Mouse (Mus musculus) heart, adult 11 months (tissue): ENCODE measurements around the gene Tubb4b.
"Not testable (repeated sequence)": the region's sequence is repeated elsewhere in the genome, so short reads cannot be mapped to it uniquely, and the experiment has no call there.

Source experiments
- DNase-seq: peaks from one replicate; pipeline ENCODE4 v3.0.0; 2022

The Tubb4b gene

DNA sequence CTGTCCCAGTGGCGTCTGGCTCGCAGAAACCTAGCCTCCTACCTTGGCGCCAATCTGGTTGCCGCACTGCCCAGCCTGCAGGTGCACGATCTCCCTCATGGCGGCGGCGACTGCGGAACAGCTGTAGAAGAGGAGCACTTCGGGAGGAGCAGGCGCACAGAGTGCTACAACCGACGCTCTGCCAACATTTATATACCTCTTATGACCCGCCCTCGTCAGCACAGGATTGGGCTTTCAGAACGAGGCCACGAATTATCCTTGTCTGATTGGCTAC, at the start of gene Tubb4b:
Gene Tubb4b, minus strand, starts transcription at position 211 of the 274 bp plus-strand sequence.
- DNase-seq, result no peak

DNA sequence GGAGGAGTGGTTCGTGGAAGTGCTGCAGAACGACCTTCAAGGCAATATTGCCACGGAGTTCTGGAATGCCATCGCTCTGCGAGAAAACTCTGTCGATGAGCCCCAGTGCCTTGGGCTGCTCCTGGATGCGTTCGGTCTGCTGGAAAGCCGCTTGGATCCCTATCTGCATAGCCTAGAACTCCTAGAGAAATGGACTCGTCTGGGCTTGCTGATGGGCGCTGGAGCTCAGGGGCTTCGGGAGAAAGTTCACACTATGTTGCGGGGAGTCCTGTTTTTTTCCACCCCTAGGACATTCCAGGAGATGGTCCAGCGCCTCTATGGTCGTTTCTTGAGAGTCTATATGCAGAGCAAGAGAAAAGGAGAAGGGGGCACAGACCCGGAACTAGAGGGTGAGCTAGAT, 48.5 kb upstream of the Tubb4b start:
- DNase-seq, result peak; percentile 91

DNA sequence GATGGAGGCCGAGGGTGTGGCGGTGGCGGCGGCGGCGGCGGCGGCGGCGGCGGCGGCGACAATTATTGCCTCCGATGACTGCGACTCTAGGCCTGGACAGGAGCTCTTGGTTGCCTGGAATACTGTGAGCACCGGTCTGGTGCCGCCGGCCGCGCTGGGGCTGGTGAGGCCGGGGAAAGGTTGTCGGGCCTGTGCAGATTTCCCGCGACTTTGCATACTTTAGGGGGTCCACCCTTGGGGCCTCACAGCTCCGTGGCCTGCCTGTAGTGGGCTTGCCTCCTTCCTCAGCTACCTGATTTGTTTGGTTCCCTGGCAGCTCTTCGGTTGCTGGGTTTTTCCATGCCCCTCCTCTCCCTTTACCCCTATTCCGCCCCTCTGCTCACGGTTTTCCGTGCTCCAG, 48.0 kb upstream of the Tubb4b start:
- DNase-seq, result no peak

DNA sequence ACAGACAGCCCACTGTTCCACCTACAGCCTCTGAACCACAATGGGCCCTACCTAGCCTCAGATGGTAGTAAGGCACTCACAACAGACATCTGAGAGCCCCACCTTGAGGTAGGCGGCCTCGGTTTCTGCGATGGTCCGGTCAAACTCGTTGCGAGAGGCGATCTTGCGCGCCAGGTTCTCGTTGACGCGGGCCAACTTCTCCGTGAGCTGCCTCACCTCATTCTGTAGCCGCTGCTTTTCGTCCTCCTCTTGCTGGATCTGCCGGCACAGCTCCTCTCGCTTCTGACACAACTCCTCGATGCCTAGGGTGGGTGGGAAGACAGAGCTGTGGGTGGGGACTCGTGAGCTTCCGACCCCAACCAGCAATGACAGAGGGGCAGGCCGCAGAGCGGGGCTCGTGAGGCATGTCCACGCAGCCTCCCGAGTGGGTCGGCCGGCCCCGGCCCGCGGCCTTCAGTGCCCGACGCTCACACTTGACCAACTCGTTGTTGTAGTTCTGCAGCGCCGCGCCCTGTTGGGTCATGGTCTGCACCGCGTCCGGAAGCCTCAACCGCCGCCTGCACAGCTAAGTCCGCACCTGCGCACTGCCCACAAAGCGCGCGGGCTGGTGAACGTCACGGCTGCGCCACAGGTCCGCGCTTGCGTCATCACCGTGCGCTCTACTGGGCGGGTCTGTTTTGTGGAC, 47.5 kb upstream of the Tubb4b start, which contains the start of the genes Ssna1 and Anapc2:
Gene Ssna1, minus strand, starts transcription at position 612 of the 685 bp plus-strand sequence.
Gene Anapc2, plus strand, starts transcription at position 652 of the 685 bp plus-strand sequence.
- DNase-seq, result peak; percentile 99

DNA sequence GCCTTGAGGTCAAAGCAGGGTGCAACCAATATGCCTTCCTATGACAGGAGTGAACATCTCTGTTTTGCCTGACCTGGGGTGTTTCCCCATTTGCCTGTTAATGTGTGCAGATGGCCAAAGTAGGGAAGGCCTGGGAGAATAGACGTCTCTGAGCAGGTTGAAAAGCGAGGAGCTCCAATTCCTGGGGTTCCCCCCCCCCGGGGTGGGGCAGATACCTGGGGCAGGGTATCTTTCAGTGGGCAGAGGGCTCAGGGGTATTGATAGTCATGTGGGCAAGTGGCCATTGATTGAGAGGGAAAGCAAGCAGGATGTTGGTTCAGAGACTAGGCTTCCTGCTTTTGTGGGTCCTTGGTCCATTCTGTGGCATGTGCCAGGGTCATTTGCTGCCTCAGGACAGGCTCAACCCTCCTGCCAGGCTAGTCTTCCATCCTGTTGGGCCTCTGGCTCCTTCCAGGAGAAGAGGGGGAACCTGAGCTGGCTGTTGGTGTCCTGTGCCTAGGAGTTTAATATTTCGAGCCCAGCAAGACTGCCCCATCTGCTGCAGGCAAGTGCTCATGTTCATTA, 43.3 kb upstream of the Tubb4b start:
- no peak for DNase-seq

DNA sequence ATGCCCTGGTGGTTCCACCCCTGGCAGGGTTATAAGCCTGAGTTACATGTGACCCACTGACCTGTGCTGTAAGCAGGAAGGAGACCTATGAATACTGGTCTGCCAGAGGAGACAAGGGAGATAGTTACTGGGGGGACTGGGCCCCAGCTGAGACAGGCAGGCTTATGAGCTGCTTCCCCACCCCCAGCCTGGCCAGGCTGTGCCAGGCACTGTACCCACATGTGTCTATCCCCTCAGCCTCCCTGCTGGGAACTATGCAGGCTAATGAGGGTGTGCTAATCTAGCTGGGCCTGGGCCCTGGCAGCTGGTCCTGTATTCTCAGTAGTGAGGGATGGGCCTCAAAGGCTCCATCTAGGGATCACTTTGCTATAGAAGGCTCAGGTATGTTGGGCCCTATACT, 42.7 kb upstream of the Tubb4b start:
- DNase-seq, result no peak

DNA sequence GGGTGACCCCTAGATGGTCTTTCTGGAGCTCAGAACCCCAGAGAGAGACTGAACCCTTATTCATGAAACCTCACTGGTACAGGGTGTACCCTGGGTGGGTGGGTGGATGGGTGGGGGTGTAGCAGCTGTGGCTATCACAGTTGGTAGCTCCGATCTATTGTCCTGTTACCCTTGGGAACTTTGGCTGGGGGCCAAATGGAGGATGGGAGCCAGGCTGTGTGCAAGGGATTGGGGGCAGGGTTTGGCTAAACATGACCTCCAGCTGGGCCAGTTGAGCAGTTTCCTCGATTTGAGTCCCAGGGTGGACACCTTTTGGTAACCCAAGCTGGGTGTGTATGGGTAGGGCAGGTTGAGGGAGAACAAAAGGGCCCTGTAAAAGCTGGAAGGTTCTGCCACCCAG, 42.2 kb upstream of the Tubb4b start:
- DNase-seq, result peak; percentile 96

DNA sequence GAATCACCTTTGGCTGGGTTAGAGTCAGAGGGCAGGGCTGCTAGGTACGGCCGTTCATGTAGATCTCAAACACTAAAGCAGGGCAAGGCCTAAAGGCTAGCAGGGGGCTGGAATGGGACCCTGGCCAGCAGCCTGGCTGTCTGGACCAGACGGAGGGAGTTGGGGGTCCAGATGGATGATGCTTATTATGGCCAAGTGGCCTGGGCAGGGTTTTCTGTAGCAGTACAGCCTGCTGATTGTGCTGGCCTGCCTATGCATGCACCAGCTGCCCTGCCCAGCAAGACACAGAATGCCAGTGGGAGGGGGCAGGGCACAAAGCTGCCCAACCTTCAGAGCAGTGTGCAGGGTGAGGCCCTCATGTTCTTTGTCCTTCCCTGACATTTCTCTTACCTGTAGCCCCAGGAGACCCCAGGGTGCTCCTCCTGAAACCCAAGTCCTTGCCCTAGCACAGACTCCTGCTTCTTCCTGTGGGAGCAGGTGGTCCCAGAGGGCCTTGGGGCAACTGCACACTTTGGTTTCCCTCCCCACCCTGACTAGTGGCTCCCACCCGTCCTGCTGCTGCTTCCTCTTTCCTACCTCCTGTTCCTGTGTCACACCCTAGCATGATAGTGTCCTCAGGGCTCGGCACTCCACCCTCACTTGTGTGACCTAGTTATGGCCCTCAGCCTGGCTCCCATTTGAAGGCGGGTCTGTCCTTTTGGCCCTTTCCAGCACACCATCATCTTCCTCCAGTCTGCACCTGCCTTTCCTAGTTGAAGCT, 41.6 kb upstream of the Tubb4b start:
- peak; percentile 98 for DNase-seq

DNA sequence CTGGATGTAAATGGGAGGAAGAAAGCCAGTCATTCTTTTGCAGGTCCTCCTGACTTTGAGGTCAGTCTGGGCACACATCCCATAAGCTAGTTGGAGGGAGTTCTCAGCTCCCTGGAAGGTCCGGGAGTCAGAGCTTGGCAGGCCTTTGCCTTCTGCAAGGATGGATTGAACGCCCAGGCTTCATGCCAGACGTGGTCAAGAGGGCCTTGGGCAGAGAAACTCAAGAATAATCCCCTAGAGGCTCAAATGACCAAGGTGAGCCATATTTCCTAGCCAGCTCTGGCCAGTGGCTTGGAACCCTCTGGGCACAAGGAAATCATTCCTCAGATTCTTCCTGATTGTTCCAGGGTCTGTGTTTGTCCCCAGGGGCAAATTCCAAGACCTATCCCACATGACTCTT, 40.3 kb upstream of the Tubb4b start:
- no peak for DNase-seq

DNA sequence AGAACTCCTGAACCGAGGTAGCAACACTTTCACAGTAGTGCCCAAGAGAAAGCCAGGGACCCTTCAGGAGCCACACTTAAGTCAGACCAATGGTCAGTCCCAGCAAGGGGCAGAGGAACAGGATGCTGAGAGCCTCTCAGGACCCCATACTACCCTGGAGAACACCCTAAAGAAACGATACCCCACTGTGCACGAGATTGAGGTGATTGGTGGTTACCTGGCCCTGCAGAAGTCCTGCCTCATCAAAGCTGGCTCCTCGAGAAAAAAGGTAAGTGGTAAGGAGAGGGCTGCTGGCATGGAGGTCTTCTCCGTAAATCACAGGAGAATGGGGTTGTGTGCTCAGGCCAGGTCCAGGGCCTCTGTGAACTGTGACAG, 39.8 kb upstream of the Tubb4b start:
- no peak for DNase-seq

DNA sequence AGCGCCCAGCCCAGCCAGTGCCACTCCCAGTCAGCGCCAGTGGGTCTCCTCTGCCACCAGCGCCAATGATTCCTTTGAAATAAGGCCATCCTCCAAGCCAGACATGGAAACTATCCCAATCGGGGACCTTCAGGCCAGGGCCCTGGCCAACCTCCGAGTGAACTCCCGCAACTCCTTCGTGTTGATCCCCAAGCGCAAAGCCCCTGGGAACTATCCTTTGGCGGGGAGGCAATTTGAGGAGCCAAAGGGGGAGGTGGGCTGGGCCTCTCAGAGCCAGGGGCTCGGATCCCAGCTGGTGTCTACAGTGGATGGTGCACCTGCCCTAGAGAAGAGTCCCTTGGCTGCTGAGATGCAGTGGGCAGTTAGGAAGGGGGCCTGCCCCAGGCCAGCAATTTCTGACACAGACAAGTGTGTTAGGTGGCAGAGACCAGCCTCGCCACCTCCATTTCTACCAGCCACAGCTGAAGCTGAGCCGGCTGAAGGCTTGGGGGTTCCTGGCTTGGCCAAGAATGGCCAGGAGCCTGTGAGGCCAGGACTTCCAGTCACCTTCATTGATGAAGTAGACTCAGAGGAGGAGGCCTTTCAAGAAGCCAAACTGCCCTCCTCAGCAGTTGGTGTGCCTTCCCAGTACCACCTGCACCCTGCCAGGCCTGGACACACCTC, 39.3 kb upstream of the Tubb4b start:
- no peak for DNase-seq

DNA sequence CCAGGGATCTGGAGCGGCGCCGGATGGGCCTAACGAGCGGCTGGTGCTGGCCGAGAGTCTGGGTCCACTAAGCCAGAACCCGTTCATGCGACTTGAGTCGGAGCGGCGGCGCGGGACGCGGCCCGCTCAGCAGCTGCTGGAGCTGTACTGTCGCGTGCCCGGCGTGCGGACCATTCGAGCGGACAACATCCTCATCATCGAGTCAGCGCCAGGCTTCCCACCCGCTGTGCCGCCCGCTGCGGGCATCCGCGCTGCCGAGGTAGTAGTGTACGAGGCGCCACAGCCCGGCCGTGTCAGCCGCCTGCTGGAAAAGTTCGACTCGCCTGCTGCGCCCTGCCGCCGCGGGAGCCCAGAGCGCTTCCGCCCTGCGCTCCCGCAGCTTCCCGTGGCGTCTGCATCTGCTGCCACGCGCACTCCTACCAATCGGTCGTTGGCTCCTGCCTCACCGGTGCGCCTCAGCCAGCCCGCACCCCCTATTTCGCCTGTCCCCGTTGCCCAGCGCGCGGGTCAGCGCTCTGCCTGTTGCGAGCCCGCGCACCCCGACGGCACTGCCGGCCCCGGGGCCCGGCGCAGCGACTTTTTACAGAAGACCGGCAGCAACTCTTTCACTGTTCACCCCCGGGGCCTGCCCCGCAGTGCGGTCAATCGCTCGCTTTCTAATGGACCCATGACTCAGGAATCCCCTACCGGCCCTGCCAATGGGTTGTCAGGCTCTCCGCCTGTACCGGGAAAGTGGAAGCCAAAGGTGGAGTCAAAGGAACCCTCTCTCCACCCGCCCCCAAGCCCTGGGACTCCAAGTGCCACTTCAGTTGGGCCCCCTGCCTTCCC, 38.5 kb upstream of the Tubb4b start:
- DNase-seq, result no peak

DNA sequence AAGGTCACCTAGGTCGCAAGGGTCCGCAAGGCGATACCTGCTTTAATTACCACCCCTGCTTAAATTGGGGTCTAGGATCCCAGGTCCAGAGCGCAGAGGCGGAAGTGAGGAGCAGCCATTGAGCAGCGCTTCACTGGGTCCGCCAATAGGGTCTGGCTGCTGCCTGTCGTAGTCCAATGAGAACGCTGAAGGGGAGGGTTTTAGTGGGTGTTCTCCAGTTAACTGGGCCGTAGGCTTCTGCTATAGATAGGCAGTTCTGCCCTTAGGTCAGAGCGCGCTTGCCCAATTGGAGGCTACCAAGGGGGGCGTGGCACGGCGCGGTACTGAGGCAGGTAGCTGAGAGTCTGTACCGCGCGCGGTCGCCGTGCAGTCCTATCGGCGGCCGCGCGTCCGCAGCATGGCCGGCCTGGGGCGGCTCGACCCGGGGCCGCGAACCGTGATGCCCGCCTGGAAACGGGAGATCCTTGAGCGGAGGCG, 37.8 kb upstream of the Tubb4b start, which contains the start of gene Tprn:
Gene Tprn, plus strand, starts transcription at position 328 of the 477 bp plus-strand sequence.
- peak; percentile 100 for DNase-seq

DNA sequence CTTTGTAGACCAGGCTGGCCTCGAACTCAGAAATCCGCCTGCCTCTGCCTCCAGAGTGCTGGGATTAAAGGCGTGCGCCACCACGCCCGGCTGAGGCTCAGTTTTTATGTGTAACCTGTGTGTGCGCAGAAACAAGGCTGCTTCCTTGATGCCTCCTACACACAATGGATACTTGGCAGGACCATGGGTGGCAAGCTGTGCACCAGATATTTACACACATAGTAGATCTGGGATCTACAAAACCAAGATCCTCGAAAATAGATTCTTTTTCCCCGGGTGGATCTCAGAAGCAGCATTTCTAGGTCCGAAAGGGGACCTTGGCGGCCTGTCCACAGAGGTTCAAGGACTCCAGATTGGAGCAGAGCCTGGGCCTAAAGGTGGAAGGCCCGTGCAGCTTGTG, 37.4 kb upstream of the Tubb4b start:
- DNase-seq, result no peak

DNA sequence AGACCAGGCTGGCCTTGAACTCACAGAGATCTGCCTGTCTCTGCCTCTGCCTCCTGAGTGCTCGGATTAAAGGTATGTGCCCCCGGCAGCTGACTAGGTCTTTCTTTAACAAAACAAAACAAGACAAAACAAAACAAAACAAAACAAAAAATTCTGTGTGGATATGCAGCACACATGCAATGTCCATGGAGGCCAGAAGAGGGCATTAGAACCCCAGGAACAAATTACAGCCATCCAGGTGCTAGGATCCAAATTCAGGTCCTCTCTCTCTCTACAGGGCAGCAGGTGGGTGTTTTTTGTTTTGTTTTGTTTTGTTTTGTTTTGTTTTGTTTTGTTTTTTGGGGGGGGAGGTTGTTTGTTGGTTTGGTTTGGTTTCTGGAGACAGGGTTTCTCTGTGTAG, 34.4 kb upstream of the Tubb4b start:
- DNase-seq, result no peak

DNA sequence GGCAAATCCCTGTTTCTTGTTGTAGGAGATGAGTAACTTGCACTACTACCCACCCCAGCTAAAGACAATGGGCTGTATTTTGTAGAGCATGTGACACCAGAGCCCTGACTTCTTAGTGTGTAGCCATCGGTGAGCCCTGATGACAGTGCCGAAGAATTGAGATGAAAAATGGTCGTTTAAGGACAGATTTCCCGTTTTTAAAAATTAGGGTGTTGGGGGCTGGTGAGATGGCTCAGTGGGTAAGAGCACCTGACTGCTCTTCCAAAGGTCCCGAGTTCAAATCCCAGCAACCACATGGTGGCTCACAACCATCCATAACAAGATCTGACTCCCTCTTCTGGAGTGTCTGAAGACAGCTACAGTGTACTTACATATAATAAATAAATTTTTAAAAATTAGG, 32.7 kb upstream of the Tubb4b start:
- DNase-seq, result not testable (repeated sequence)

DNA sequence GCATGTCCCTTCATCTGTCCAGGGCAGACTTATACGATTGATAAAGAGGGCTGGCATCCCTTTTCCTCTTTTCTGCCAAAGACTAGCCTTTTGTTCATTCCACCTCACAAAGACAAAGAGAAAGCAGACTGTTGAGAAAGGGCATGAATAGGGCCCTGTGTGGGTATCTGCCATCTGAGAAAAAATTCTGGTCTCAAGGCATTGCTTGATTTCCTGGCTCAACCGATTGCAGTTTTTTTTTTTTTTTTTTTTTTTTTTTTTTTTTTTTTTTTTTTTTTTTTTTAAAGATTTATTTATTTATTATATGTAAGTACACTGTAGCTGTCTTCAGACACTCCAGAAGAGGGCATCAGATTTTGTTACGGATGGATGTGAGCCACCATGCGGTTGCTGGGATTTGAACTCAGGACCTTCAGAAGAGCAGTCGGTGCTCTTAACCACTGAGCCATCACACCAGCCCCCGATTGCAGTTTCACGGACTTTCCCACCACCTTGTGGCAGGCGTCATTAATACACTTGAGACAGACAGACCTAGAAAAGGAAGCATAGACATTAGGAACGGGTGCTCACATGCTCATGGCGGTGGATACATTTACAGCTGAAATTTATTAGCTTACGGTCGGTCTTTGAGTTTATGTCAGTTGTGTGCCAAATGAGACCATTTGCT, 32.1 kb upstream of the Tubb4b start:
- not testable (repeated sequence) for DNase-seq

DNA sequence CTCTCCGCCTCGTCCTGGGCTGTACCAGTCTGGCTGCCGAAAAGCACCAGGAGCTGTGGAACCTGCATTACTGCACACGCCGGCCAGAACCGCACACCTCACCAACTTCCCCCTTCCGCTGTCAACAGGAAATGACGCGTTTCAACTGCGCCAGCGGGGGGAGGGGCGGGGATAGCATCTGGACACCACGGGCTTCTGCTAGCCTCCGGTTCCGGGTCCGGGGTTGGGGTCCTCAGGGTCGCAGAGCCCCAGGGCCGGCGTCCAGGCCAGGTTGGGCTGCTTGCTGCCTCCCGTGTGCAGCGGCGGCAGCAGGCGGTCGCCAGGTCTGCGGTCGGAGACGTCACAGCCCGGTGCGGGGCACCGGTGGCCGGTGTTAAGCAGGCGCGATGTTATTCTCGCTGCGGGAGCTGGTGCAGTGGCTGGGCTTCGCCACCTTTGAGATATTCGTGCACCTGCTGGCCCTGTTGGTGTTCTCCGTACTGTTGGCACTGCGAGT, 30.8 kb upstream of the Tubb4b start, which contains the start of gene Tmem203:
Gene Tmem203, plus strand, starts transcription at position 156 of the 496 bp plus-strand sequence.
- DNase-seq, result peak; percentile 99

DNA sequence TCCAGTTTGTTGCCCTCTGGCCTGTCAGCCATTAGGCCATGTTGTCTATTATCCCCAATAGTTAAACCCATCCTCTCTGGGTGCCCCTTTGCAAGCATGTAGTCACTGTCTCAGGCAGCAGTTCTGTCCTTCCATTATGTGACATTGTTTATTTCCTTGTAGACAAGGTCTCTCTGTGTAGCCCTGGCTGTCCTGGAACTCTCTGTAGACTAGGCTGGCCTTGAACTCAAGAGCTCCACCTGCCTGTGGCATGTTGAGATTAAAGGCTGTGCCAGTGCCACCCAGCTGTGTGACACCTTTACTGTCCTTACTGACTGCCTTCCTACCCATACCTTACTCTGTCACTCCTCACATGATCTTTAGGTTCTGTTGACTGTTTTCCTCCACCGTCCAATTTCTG, 27.8 kb upstream of the Tubb4b start:
- no peak for DNase-seq

DNA sequence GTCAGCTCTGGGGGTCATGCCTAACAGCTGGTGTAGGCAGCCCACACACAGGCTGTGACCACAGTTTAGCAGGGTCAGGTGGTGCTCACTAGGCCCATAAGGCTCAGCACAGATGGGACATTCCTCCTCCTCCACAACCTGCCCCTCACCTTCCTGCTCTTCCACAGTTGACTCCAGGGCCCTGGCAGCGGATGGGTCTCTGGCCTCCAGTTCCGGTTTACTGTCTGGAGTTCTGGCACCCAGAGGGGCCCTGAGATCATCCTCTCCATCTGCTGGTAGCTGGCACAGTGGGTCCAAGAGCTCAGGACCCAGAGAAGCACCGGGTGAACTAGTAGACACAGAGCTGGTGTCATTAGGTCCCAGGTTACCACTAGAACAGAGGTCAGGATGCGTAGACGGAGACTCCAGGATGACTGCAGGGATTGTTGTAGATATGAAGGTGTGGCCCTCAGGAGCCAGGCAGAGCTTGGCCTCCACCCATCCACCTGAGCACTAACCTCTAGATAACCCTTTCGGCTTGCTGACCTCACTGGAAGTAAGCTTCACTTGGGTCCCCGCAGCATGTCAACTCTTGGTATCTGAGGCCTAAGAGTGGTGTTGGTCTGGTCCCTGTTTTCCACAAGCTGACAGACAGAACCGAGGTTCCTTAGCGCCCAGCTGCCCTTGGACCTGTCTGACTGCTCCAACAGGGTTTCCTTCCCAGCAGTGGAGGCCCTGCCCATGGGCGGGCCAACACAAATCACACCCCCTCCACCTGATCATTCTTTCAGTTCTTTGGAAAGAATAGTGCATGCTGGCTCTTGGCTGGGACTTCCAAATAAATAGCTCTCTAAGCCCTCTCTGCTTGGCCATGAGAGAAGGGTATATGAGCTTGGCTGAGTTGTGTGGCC, 21.9 kb upstream of the Tubb4b start, which contains the start of gene AL732309.1:
Gene AL732309.1, minus strand, starts transcription at position 681 of the 890 bp plus-strand sequence.
- no peak for DNase-seq

DNA sequence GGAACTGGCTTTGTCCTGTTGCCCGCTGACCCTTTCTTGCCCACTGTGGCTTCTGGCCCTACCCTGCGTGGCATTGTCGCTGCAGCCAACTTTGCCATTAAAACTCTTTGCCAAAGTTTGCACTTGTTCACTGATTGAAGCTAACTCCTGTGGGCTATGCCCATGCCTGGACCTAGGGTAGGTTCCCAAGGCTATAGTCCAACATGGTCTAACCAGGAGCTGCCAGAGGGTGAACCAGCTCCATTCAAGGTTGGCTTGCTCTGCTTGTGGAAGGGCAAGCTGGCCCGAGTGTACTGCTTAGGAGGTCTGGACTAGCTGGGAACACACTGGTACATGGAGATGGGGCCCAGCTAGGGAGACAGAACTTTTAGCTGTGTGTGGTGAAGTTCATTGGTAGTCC, 19.6 kb upstream of the Tubb4b start:
- no peak for DNase-seq
